Mouse (Mus musculus) adrenal gland, adult 2 months (tissue): Measurements from ENCODE around the gene Serpinb5. TPM values are rescaled to one million over a fixed set of nuclear protein-coding genes. Genes with fewer than 3 reads are reported as not detected.
"Not testable (repeated sequence)": the region's sequence is repeated elsewhere in the genome, so short reads cannot be mapped to it uniquely, and the experiment has no call there.

Experiments used
- DNase-seq: peaks from one replicate; pipeline ENCODE4 v3.0.0; 2021
- long read RNA-seq: library from polyadenylated mRNA; stranded (forward); transcript quantifications from one replicate; pipeline ENCODE4 v2.0.0, GENCODE M21; 2021
- polyA plus RNA-seq: library from polyadenylated mRNA; depleted of rRNA; stranded (reverse); fragments of >200 nt; gene quantifications from 2 replicates; pipeline ENCODE4 v1.2.3, GENCODE M21; 2012; rRNA removed
- total RNA-seq, 2 experiments: library from RNA; stranded (reverse); gene quantifications; 2 replicates each; pipeline ENCODE4 v1.2.3; 2021

The Serpinb5 gene
- total RNA-seq = not detected
- not detected in 2 replicates for polyA plus RNA-seq
- long read RNA-seq = 0 reads

- no peak for DNase-seq
Observed at GRCm38 (mm10) chr1:106860847-106861246, at the start of gene Serpinb5. Gene Serpinb5 (plus strand): TSS chr1:106861173.

- DNase-seq = no peak
Observed at GRCm38 (mm10) chr1:106814864-106815263, 46.1 kb upstream of the Serpinb5 start.

GRCm38 (mm10) chr1:106815265-106815664 lies 45.7 kb upstream of the Serpinb5 start:
- no peak for DNase-seq

GRCm38 (mm10) chr1:106816766-106817165 lies 44.2 kb upstream of the Serpinb5 start:
- DNase-seq = no peak

- DNase-seq = no peak
Observed at GRCm38 (mm10) chr1:106818323-106818722, 42.6 kb upstream of the Serpinb5 start.

- no peak for DNase-seq
Observed at GRCm38 (mm10) chr1:106822297-106822696, 38.7 kb upstream of the Serpinb5 start.

- no peak for DNase-seq
Observed at GRCm38 (mm10) chr1:106828784-106829183, 32.2 kb upstream of the Serpinb5 start.

- DNase-seq = no peak
Observed at GRCm38 (mm10) chr1:106865543-106865942, 4.6 kb downstream of the Serpinb5 start.

- no peak for DNase-seq
Observed at GRCm38 (mm10) chr1:106866029-106866428, 5.1 kb downstream of the Serpinb5 start.

- DNase-seq = no peak
Observed at GRCm38 (mm10) chr1:106866768-106867167, 5.8 kb downstream of the Serpinb5 start.

GRCm38 (mm10) chr1:106869986-106870385 lies 9.0 kb downstream of the Serpinb5 start:
- DNase-seq = no peak

GRCm38 (mm10) chr1:106875193-106875886 lies 14.4 kb downstream of the Serpinb5 start:
- no peak for DNase-seq

GRCm38 (mm10) chr1:106876147-106876546 lies 15.2 kb downstream of the Serpinb5 start:
- no peak for DNase-seq

- DNase-seq = no peak
Observed at GRCm38 (mm10) chr1:106882723-106883122, 21.8 kb downstream of the Serpinb5 start.

GRCm38 (mm10) chr1:106883369-106883768 lies 22.4 kb downstream of the Serpinb5 start:
- no peak for DNase-seq

GRCm38 (mm10) chr1:106883812-106884211 lies 22.8 kb downstream of the Serpinb5 start:
- peak; percentile 5 for DNase-seq

- DNase-seq = not testable (repeated sequence)
Observed at GRCm38 (mm10) chr1:106895142-106895541, 34.2 kb downstream of the Serpinb5 start.

GRCm38 (mm10) chr1:106901406-106901805 lies 40.4 kb downstream of the Serpinb5 start:
- DNase-seq = peak; percentile 67

GRCm38 (mm10) chr1:106931954-106932353 lies 71.0 kb downstream of the Serpinb5 start:
- no peak for DNase-seq

Other genes with a start within 250 kb of the Serpinb5 start
- gene Bcl2, start 146.9 kb upstream of the Serpinb5 start, total RNA-seq = 1 to 10 TPM; 3.7 to 6.4 TPM
- gene Bcl2, start 146.9 kb upstream of the Serpinb5 start, polyA plus RNA-seq = 1.2 and 1.7 TPM in 2 replicates
- gene Kdsr, start 101.4 kb upstream of the Serpinb5 start, total RNA-seq = 10 to 100 TPM; 43.5 to 46.9 TPM
- gene Kdsr, start 101.4 kb upstream of the Serpinb5 start, polyA plus RNA-seq = 30.7 and 55.7 TPM in 2 replicates
- gene Vps4b, start 64.4 kb upstream of the Serpinb5 start, total RNA-seq = 100 to 1,000 TPM in 1 of 2 experiments, 10 to 100 TPM in 1; 88.0 to 102 TPM
- 15.0 and 23.3 TPM in 2 replicates for gene Vps4b, start 64.4 kb upstream of the Serpinb5 start, polyA plus RNA-seq
- gene Serpinb12, start 73.3 kb downstream of the Serpinb5 start, total RNA-seq = not detected
- gene Serpinb12, start 73.3 kb downstream of the Serpinb5 start, polyA plus RNA-seq = not detected in 2 replicates
- not detected for gene Serpinb13, start 119.8 kb downstream of the Serpinb5 start, total RNA-seq
- gene Serpinb13, start 119.8 kb downstream of the Serpinb5 start, polyA plus RNA-seq = not detected in 2 replicates
- gene Serpinb3a, start 191.1 kb downstream of the Serpinb5 start, total RNA-seq = not detected
- not detected in 2 replicates for gene Serpinb3a, start 191.1 kb downstream of the Serpinb5 start, polyA plus RNA-seq
- gene Serpinb3d, start 222.3 kb downstream of the Serpinb5 start, total RNA-seq = not detected
- not detected in 2 replicates for gene Serpinb3d, start 222.3 kb downstream of the Serpinb5 start, polyA plus RNA-seq